ENCODE assay signal across 8 mouse cellular contexts in the genomic region with DNA sequence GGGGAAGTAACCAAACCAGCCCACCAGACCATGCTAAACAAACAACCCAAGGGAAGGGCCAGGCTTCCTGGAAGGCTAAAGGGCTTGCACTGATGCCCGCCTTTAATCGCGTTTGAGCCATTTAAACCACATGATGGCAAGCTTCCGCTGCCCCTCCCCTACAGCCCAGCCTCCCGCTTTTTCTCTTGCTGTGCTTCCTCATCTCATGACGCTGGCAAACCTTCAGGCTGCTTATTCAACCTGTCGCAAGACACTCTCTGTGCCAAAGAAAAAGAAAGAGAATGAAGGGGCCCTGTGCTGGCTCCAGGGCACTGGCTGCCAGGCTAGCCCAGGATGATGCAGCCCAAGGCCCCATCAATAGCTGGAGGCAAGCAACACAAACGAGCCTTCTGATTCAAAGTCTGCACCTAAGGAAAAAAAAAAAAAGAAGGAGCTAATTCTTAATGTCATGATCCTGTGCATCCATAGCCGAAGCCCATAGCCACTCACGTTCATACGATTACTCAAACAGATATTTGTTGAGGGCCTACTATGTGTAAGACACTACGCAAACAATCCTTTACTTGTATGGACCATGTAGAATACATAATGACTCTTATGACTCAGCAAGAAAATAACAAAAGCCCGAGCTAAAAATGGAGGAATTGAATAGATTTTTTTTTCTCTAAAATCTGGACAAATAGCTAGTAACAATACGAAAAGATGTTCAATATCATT.
DNase-seq lines count a peak whose midpoint lies in the region; ATAC-seq and TF ChIP-seq lines count a peak whose summit lies in the region.

No protein-coding gene starts in this region.

- no peak for TF ChIP-seq CTCF in kidney, postnatal 0 days (IDR thresholded peaks at IDR 0.05; ENCODE audit: low read depth)

- no peaks in the 10 kb centered on the region for H3K36me3 ChIP-seq in hindbrain, embryonic 14.5 days (replicated peaks; ENCODE audit: control insufficient read depth, insufficient read depth)
- no peaks in the 10 kb centered on the region for H3K36me3 ChIP-seq in hindbrain, embryonic 10.5 days
- no peaks in the 10 kb centered on the region for H3K36me3 ChIP-seq in kidney, postnatal 0 days (ENCODE audit: insufficient read depth, low read length)

- 64% methylated on average over 14 of the region's 14 CpGs for WGBS in hindbrain, embryonic 14.5 days
- WGBS in hindbrain, embryonic 10.5 days: 68% methylated on average over 14 of the region's 14 CpGs
- 54% methylated on average over 14 of the region's 14 CpGs for WGBS in kidney, postnatal 0 days

- no peak overlapping the region for H3K27ac ChIP-seq in hindbrain, embryonic 14.5 days
- H3K27ac ChIP-seq in hindbrain, embryonic 10.5 days: no peak overlapping the region
- no peak overlapping the region for H3K27ac ChIP-seq in kidney, postnatal 0 days

- H3K4me1 ChIP-seq in hindbrain, embryonic 14.5 days (replicated peaks; ENCODE audit: control insufficient read depth, insufficient read depth, low read length): no peaks in the 10 kb centered on the region
- no peaks in the 10 kb centered on the region for H3K4me1 ChIP-seq in hindbrain, embryonic 10.5 days (replicated peaks)
- no peaks in the 10 kb centered on the region for H3K4me1 ChIP-seq in kidney, postnatal 0 days (replicated peaks; ENCODE audit: insufficient read depth, low read length)

- H3K4me3 ChIP-seq in hindbrain, embryonic 14.5 days (replicated peaks; ENCODE audit: low read length): no peak overlapping the region
- H3K4me3 ChIP-seq in hindbrain, embryonic 10.5 days: no peak overlapping the region
- H3K4me3 ChIP-seq in kidney, postnatal 0 days (replicated peaks; ENCODE audit: low read depth, low read length): no peak overlapping the region

- H3K4me2 ChIP-seq in hindbrain, embryonic 14.5 days (replicated peaks): no peak overlapping the region
- no peak overlapping the region for H3K4me2 ChIP-seq in kidney, postnatal 0 days (ENCODE audit: low read length)

- ATAC-seq in hindbrain, embryonic 14.5 days (ENCODE audit: low FRiP score): peak; percentile 55; the same call in 1 of the 2 replicates
- ATAC-seq in kidney, postnatal 0 days (replicated peaks; ENCODE audit: low FRiP score, low read depth): 0 out of 2 replicates have a peak, but pooled peaks have one; percentile 7
- ATAC-seq in erythroblast, adult 5-6 weeks (replicated peaks; ENCODE audit: low FRiP score, poor library complexity, severe bottlenecking): no peak

- no peak overlapping the region for H3K9ac ChIP-seq in hindbrain, embryonic 14.5 days
- no peak overlapping the region for H3K9ac ChIP-seq in kidney, postnatal 0 days (ENCODE audit: low read depth, low read length)

- no peaks in the 10 kb centered on the region for H3K27me3 ChIP-seq in hindbrain, embryonic 14.5 days (ENCODE audit: control insufficient read depth, insufficient read depth, low read length)
- no peaks in the 10 kb centered on the region for H3K27me3 ChIP-seq in hindbrain, embryonic 10.5 days (ENCODE audit: insufficient read depth, poor library complexity, severe bottlenecking)
- H3K27me3 ChIP-seq in kidney, postnatal 0 days (ENCODE audit: insufficient read depth, low read length): no peaks in the 10 kb centered on the region

- H3K9me3 ChIP-seq in hindbrain, embryonic 14.5 days (ENCODE audit: control insufficient read depth, low read length): no peaks in the 10 kb centered on the region
- H3K9me3 ChIP-seq in hindbrain, embryonic 10.5 days: no peaks in the 10 kb centered on the region
- no peaks in the 10 kb centered on the region for H3K9me3 ChIP-seq in kidney, postnatal 0 days (replicated peaks; ENCODE audit: low read length)

- no peak for DNase-seq in hindbrain, embryonic 14.5 days (ENCODE audit: low spot score)
- no peak for DNase-seq in hindbrain, embryonic 10.5 days (ENCODE audit: low spot score)
- peak; percentile 74 to 79 for DNase-seq in B cell, adult 2 months
- peak; percentile 20 for DNase-seq in T-cell, adult 2 months (ENCODE audit: low spot score)
- DNase-seq in kidney, postnatal 0 days (ENCODE audit: low spot score): no peak
- peak; percentile 53 to 60 for DNase-seq in lung, postnatal 4 days
- DNase-seq in gastrocnemius, adult 18-20 months (ENCODE audit: low spot score): no peak

Comparison
In these comparisons a context has a peak if more than half of its experiments do, and no peak if none do; other contexts are left out.
1. DNase-seq: peak in B cell, adult 2 months (2 of 2), T-cell, adult 2 months (single experiment) and lung, postnatal 4 days (2 of 2); none in hindbrain, embryonic 14.5 days (single experiment), hindbrain, embryonic 10.5 days (single experiment), kidney, postnatal 0 days (single experiment) and gastrocnemius, adult 18-20 months (single experiment).